Mouse (Mus musculus) embryo, embryonic 9.5 days (tissue): Measurements from ENCODE around the gene Fabp3.

Experiments
- DNase-seq: peaks from one replicate; pipeline ENCODE4 v3.0.0-alpha.2; 2017; ENCODE audit errors: extremely low spot score

The Fabp3 gene

GRCm38 (mm10) chr4:130325446-130325845, 17.1 kb downstream of the Fabp3 start:
- DNase-seq = no peak

DNA sequence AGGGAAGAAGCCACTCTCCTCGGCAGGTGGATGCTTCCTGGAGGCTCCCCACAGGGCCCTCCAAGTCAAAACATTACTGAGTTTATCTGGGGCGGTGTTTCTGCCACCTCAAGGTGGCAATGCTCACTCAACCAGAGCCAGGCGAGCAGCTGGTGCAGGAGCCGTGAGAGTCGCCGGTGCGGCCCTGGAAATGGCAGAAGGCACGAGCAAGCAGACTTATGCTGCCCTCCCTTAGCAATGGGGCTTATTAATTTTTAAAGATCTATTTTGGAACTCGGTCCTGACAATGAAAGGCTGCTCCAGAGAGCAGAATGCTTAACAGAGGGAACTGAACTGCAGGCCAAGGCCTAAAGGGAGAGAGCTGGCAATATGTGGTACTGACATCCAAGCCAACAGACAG, 19.0 kb downstream of the Fabp3 start:
- no peak for DNase-seq

- DNase-seq = no peak
Measured at GRCm38 (mm10) chr4:130335867-130336266, 27.5 kb downstream of the Fabp3 start.

DNA sequence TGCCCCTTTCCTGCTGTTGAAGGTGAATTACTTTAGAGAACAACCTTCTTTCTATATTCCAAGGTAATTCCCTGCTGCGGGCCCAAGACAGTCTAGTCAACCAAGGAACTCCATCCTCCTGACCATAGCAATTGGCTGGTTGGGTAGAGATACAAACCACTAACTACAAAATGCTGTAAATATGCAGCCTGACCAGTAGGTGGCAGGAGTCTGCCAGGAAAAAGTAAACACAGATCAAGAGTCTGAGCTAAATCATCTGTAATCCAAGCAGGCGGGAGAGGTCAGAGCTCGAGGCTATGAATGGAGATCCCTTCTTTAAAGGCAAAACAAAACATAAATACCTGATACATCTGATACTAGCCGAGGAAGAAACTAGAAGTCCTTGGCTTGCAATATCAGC, 33.3 kb downstream of the Fabp3 start:
- DNase-seq = peak; percentile 69

- DNase-seq = no peak
Measured at GRCm38 (mm10) chr4:130349666-130350065, 41.3 kb downstream of the Fabp3 start.

GRCm38 (mm10) chr4:130350690-130351422, 42.5 kb downstream of the Fabp3 start:
- no peak for DNase-seq

- no peak for DNase-seq
Measured at GRCm38 (mm10) chr4:130352588-130352987, 44.2 kb downstream of the Fabp3 start.

DNA sequence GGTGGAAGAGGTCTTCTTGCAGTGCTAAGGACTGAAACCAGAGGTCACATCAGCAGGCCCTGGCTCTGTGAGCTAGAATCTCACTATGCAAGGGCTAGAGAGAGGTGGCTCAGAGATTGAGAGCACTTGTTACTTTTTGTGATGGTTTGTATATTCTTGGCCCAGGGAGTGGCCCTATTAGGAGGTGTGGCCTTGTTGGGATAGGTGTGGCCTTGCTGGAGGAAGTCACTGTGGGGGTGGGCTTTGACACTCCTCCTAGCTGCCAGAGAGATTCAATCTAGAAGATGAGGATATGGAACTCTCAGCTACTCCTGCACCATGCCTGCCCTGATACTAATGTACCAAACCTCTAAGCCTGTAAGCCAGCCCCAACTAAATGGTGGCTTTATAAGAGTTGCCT, 49.6 kb downstream of the Fabp3 start:
- DNase-seq = no peak

DNA sequence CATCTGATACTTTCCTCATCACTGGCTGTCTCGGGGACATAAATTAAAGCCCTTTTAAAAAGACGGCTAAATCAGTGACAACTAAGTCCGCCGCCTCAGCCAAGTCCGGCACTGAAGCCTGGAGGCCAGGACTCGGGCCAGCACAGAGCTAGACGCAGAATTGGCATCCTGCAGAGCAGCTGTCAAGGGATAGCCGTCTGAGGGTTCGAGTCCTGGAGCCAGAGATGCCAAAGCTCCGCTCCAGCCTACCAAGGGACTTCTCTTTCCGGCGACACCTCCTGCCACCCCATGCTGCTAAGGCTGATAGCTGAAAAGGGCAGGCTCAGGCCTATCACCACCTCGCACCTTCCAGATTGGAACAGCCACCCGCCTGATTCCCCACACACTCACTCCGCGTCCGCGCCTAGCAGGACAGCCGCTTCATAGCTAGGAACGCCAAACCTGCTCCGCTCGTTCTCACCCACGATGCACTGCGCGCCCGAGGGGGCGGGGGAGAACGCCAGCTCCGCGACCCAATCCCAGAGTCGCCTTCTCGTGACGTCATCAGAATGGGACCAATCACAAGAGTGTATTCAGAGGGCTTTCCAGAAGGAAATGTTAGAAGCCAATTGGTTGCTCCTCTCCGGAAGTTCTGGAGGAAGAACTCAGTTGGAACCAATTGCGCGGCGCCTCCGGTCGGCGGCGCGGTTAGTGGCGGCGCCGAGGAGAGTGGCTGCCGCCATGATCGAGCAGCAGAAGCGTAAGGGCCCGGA, 51.3 kb downstream of the Fabp3 start, which contains the start of the genes Zcchc17 and Snrnp40:
Zcchc17 (minus strand) TSS at position 458 of the 752 bp plus-strand sequence.
Snrnp40 (plus strand) TSS at position 647 of the 752 bp plus-strand sequence.
- peak; percentile 97 for DNase-seq

DNA sequence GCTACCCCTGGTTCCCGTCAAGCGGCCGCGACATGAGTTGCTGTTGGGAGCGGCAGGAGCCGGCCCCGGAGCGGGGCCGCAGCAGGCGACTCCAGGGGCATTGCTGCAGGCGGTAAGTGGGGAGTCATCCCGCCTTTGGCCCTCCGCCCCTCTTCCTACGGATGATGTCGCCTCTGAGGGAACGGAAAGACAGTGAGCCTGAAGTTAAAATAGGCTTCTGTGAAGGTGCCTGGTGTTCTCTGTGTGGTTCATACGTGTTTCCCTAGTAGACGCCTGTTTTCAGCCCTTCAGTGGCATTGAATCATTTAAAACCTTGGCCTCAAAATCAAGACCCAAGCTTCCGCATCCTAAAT, 51.8 kb downstream of the Fabp3 start:
- no peak for DNase-seq
